Mouse (Mus musculus) embryo, embryonic 10 days (tissue): ENCODE data around the gene Ak1.

ENCODE experiments used
- DNase-seq: peaks from one replicate; pipeline ENCODE4 v3.0.0-alpha.2; 2015; ENCODE audit warnings: low spot score

Ak1 gene

GRCm38 (mm10) chr2:32628044-32628550 is 6.5 kb downstream of the Ak1 start:
- no peak for DNase-seq

- DNase-seq, result no peak
Measured at GRCm38 (mm10) chr2:32628729-32629128, 7.2 kb downstream of the Ak1 start.

- DNase-seq, result peak; percentile 91
Measured at GRCm38 (mm10) chr2:32629276-32629976, 7.9 kb downstream of the Ak1 start.

- no peak for DNase-seq
Measured at GRCm38 (mm10) chr2:32630036-32630435, 8.5 kb downstream of the Ak1 start.

GRCm38 (mm10) chr2:32631046-32631445 is 9.5 kb downstream of the Ak1 start:
- DNase-seq, result no peak

GRCm38 (mm10) chr2:32631737-32632394 is 10.3 kb downstream of the Ak1 start:
- peak; percentile 89 for DNase-seq

- no peak for DNase-seq
Measured at GRCm38 (mm10) chr2:32633660-32634059, 12.1 kb downstream of the Ak1 start.

GRCm38 (mm10) chr2:32634277-32635105 is 12.9 kb downstream of the Ak1 start:
- no peak for DNase-seq

- no peak for DNase-seq
Measured at GRCm38 (mm10) chr2:32636617-32637016, 15.1 kb downstream of the Ak1 start.

- DNase-seq, result peak; percentile 67
Measured at GRCm38 (mm10) chr2:32637778-32638281, 16.3 kb downstream of the Ak1 start.

GRCm38 (mm10) chr2:32639632-32640031 is 18.1 kb downstream of the Ak1 start:
- DNase-seq, result no peak

- DNase-seq, result no peak
Measured at GRCm38 (mm10) chr2:32640550-32641051, 19.0 kb downstream of the Ak1 start.

- no peak for DNase-seq
Measured at GRCm38 (mm10) chr2:32641810-32642209, 20.3 kb downstream of the Ak1 start.

- DNase-seq, result no peak
Measured at GRCm38 (mm10) chr2:32642813-32643212, 21.3 kb downstream of the Ak1 start.

- DNase-seq, result no peak
Measured at GRCm38 (mm10) chr2:32644083-32644482, 22.5 kb downstream of the Ak1 start.

- no peak for DNase-seq
Measured at GRCm38 (mm10) chr2:32644799-32645475, 23.4 kb downstream of the Ak1 start.

- DNase-seq, result no peak
Measured at GRCm38 (mm10) chr2:32645647-32646046, 24.1 kb downstream of the Ak1 start.

GRCm38 (mm10) chr2:32646379-32647056 is 25.0 kb downstream of the Ak1 start, which contains the start of gene Eng:
Gene Eng (plus strand): TSS chr2:32646595.
- DNase-seq, result no peak

GRCm38 (mm10) chr2:32647366-32647765 is 25.8 kb downstream of the Ak1 start:
- DNase-seq, result no peak

GRCm38 (mm10) chr2:32653764-32654163 is 32.2 kb downstream of the Ak1 start:
- peak; percentile 62 for DNase-seq
